Mouse (Mus musculus): Measurements from ENCODE around the gene Arf1.
"Not testable (repeated sequence)": the region's sequence is repeated elsewhere in the genome, so short reads cannot be mapped to it uniquely, and the experiment has no call there.

The Arf1 gene

DNA sequence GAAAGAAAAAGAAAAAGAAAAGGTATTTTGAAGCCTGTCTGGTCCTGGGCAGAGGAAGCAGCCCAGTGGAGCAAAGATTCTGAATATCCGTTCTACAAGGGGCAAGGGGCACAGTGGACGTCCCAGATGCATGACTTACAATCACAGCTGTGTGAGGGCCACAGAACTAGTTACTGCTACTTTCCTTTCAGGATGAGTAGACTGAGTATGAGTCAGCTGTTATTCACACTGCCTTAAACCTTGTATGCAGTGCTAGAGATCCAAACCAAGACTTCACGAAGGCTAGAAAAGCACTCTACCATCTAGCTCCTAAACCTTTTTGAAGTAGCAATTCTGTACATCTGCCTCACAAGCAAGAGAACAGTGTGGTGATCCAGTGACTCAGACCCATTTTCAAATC is 1.8 kb downstream of the Arf1 start:
- in situ Hi-C loops (cut with MboI) = no loop called here

DNA sequence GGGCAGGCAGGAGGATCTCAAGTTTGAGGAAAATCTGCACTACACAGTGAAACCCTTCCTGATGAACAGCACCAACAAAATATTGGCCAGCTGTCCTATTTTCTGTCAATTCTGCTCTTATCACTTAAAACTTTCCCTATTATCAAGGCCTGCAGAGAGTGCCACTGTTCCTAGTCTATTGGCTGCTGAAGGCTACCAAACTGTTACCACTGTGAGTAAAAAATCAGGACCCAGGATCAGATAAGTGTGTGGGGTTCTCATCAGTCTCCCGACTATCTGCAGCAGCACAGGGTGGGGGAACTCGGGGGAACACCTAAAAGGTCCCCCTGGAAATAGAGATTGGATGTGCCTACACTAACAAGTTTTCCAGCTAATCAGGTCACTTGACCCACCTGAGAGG is 2.9 kb downstream of the Arf1 start:
- in situ Hi-C loops (cut with MboI) = no loop called here

- in situ Hi-C loops (cut with MboI) = no loop called here
Observed at GRCm38 (mm10) chr11:59224470-59224869, 3.6 kb downstream of the Arf1 start.

DNA sequence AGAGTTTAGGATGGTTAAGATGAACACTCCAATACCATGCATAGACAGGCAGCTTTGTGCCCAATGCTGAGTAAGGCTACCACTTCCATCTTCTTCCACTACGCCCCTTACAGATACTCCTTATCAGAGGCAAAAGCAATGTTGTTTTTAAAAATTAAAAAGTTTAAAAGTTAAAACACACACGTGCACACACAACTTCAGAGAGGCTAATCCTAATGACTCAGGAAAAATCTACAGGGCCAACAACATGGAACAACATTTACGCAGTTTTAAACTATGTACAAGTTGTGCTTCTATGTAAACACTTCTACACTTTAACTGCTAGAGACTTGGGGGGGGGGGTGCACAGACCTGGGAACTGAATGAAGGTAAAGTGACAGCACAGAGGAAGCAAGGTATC is 4.0 kb downstream of the Arf1 start:
- in situ Hi-C loops (cut with MboI) = no loop called here

DNA sequence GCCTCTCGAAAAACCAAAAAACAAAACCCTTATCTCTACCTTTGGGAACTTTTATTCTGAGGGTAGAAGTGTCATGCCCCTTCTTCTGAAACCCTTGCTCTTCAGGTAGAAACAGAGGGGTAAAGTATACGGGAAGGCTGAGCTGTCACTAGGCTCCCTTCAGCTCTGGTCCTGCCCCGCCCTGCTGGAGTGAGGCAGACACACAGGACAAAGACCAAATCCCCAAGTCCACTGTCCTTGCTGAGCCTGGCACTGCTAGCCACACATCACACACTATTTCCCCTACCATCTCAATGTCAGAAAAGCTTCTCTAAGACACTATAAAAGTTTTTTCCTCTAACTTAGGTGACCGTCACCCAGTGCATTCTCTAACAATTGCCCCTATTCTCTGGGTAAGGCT is 5.8 kb downstream of the Arf1 start:
- in situ Hi-C loops (cut with MboI) = no loop called here

- in situ Hi-C loops (cut with MboI) = no loop called here
Observed at GRCm38 (mm10) chr11:59221604-59222003, 6.5 kb downstream of the Arf1 start.

- in situ Hi-C loops (cut with MboI) = no loop called here
Observed at GRCm38 (mm10) chr11:59219064-59219463, 9.0 kb downstream of the Arf1 start.

DNA sequence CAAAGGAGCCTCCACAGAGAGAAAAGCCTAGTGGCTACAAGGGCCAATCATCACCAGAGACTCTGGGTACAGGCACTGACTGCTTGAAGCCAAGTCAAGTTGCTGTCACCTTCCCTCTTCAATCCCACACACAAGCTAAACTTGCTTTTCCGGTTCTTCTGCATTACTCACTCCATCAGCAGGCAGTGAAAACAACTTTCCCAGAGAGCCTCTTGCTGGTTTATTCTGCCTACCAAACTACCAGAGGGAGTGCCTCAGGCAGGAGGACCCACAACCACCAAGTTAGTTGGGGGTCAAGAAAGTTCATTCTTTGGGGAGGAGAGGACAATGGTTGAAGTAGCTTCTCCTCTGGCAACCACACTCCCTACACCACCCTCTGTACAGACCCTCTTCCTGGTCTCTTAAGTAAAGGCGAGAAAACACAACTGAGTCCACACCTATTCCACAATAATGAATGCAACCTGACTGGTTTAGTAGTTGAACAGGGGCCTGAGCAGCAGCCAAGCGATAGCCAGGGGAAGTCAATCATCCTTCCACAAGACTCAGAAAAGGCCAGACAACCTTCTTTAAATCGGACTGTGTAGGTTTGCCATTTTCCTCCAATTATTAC is 9.6 kb downstream of the Arf1 start:
- in situ Hi-C loops (cut with MboI) = no loop called here

DNA sequence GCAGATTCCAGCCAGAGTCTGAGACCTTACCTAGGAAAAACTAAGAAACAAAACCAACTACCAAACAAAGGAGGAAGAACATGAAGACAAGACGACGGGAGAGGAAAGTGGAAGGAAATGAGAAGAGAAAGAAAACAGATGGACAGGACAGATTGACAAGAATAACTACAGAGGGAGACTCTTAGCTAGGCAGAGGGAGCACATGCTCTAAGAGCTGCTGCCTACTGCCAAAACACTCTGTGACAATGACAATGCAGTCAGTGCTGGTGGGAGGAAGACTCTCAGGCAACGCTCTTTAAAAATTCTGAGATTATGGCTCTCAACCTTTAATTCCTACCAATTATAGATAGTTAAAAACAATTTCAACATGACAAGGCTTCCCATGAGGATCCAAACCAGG is 11.1 kb downstream of the Arf1 start:
- in situ Hi-C loops (cut with MboI) = no loop called here

- in situ Hi-C loops (cut with MboI) = no loop called here
Observed at GRCm38 (mm10) chr11:59212892-59213494, 15.1 kb downstream of the Arf1 start.

- in situ Hi-C loops (cut with MboI) = not testable (repeated sequence)
Observed at GRCm38 (mm10) chr11:59212320-59212719, 15.8 kb downstream of the Arf1 start.

DNA sequence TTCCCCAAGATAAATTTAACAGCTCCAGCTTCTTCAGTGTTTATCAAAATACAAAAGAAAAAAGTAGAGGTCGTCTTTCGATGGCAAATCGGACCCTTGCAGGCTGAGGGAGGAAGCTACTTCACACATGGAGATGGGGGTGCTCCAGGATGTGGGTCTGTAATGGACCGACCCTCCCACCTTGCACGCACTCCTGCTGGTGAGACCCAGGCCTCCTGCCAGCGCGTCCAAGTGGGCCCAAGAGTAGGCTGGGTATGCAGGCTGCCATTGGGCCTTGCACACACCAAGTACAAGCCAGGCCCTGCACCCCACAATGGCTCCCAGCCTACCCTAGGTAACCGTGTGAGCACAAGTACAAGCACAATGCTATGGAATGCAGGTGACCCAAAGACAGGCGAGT is 16.5 kb downstream of the Arf1 start:
- in situ Hi-C loops (cut with MboI) = not testable (repeated sequence)

DNA sequence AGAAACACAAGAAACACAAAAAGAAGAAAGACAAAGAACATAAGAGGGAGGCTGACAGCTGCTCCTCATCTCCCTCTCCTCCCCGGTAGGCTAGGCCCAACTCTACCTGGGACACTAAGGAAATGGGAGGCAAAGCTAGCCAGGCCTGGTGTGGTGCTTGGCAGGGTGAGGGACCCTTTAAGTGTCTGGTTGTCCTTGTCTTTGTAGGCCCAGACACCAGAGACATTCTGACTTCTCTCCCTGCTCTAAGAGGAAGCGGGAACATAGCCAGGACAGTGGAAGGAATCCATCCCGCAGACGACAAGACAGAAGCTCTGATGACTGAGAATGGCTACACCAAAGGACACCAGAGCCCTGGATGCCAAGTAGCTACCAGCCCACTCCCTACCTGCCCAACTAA is 18.1 kb downstream of the Arf1 start:
- in situ Hi-C loops (cut with MboI) = no loop called here

- in situ Hi-C loops (cut with MboI) = no loop called here
Observed at GRCm38 (mm10) chr11:59209580-59209979, 18.5 kb downstream of the Arf1 start.

- in situ Hi-C loops (cut with MboI) = no loop called here
Observed at GRCm38 (mm10) chr11:59209003-59209441, 19.0 kb downstream of the Arf1 start.

- in situ Hi-C loops (cut with MboI) = no loop called here
Observed at GRCm38 (mm10) chr11:59208153-59208831, 19.8 kb downstream of the Arf1 start, which contains the start of gene 2310033P09Rik. Gene 2310033P09Rik, plus strand, starts transcription at chr11:59208321.

GRCm38 (mm10) chr11:59202081-59202995 is 25.7 kb downstream of the Arf1 start, which contains the start of gene Mrpl55:
Gene Mrpl55, plus strand, starts transcription at chr11:59202486.
- in situ Hi-C loops (cut with MboI) = no loop called here

- in situ Hi-C loops (cut with MboI) = no loop called here
Observed at GRCm38 (mm10) chr11:59201216-59202002, 26.7 kb downstream of the Arf1 start.

GRCm38 (mm10) chr11:59196230-59196629 is 31.8 kb downstream of the Arf1 start:
- in situ Hi-C loops (cut with MboI) = no loop called here

DNA sequence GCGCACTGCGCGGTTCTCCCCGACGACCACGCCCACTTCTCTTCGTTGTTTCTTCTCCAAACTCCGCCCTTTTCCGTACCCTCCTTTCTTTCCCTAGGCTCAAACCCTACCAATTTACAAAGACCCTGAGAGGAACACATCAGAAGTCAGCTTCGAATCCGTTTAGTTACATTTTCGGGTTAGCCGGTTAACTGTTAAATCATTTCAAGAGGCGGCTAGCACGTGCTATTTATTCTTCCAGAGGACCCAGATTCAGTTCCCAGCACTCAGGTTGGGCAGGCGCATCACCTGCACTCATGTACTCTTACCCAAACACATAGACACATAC is 36.0 kb downstream of the Arf1 start, which contains the start of gene Guk1:
Gene Guk1 (minus strand): TSS at position 154 of the 328 bp plus-strand sequence.
- in situ Hi-C loops (cut with MboI) = no loop called here

Measured in mature B cell (primary cell).